Mouse (Mus musculus): ENCODE measurements around the gene Ndufa10. TPM values are rescaled to one million over a fixed set of nuclear protein-coding genes. Genes with fewer than 3 reads are reported as not detected.
"Not testable (repeated sequence)": the region's sequence is repeated elsewhere in the genome, so short reads cannot be mapped to it uniquely, and the experiment has no call there.

Gene Ndufa10
- 166 and 171 TPM in 2 replicates for polyA plus RNA-seq (2011; ENCODE audit: insufficient read length, low read depth, missing spikeins)

DNA sequence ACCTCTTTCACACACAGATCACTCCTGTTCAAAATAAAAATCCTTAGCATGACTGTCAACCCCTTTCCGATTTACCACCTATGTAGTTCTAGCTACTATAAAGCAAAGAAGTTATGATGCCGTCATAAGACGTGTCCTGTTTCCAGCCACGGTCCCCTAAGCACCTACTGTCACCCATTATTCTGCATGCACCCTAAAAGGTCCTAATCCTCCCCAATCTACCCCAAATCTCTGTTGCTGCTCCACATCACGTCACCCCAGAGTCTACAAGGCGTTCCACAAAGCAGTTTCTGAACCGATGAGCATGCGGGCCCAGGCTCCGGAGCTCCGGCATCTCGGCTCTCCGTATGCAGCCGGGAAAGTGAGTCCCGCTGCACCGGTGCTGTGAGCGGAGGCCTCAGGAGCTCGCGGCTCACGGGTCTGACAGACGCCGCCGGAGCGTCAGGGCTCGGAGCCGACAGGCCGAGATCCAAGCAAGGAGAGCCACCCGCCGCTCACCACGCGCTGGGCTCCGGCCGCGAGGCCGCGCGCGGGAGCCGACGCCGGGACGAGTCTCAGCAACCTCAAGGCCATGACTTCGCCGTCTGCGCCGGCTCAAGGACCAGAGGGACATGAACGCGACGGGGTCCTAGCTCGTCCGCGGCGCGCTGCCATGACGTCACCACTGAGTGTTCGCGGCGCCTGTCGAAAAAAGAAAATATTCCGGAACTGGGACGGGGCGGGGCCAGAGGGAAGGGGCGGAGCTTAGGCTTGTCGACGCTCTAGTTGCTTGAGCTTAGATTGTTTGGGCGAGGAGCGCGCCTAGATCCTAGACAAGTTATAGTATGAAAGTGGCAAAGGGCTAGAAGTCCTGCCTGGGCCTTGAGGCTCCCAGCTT, at the start of gene Ndufa10:
Ndufa10 (minus strand) TSS at position 696 of the 877 bp plus-strand sequence.
- Histone ChIP-seq H3K4me3 (ENCODE audit: insufficient read depth, low read length) (peak within 1 kb of the TSS; percentile 96), H3K27ac (ENCODE audit: insufficient read depth, low read length) (no peak within 1 kb of the TSS), H3K4me1 (ENCODE audit: control insufficient read depth, insufficient read depth, low read length) (no peaks in the 10 kb centered on the region)
- TF ChIP-seq POLR2A (IDR thresholded peaks at IDR 0.05; ENCODE audit: low read depth, low read length) (peak; percentile 91), CTCF (IDR thresholded peaks at IDR 0.05; ENCODE audit: borderline replicate concordance, insufficient read depth, low read length) (no peak)

DNA sequence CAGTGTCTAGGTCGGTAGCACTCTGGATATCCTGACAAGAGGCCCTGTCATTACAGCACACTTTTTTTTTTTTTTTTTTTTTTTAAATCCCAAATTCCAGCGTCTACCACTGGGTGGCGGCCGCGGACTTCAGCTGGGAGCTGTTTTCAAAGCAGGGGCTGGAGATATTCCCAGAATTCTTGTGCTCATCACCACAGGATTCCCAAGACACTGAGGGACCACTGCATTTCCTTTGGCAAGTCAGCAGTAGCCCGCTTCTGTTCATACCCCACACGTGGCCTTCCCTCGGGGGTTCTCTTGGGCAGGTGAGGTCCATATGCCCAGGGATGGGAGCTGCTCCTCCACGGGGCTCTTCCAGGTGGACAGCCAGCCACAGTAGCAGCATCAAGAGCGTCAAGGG, 47.7 kb upstream of the Ndufa10 start:
- Histone ChIP-seq H3K27ac (ENCODE audit: insufficient read depth, low read length) (no peak overlapping the region), H3K4me1 (ENCODE audit: control insufficient read depth, insufficient read depth, low read length) (no peaks in the 10 kb centered on the region), H3K4me3 (ENCODE audit: insufficient read depth, low read length) (no peak overlapping the region)
- TF ChIP-seq CTCF (IDR thresholded peaks at IDR 0.05; ENCODE audit: borderline replicate concordance, insufficient read depth, low read length): 0 out of 2 replicates have a peak, but pooled peaks have one; percentile 1
- TF ChIP-seq POLR2A (IDR thresholded peaks at IDR 0.05; ENCODE audit: low read depth, low read length): no peak

DNA sequence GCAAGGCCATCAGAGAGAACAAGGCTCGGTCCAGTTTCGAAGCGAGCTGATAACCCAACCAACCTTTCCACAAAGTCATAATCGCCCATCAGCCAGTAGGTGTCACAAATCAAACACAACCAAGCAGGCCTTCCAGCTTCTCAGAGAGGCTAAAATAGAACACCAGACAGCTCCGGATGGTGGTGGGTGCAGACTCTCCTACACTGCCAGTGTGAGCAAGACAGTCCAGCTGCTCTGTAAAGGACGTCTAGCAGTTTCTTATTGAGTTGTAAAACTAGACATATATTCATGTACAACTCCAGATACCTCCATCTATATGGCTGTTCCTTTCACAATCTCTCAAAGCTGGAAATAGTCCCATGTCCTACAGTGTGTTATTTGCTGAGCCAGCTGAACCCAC, 45.4 kb upstream of the Ndufa10 start:
- H3K27ac ChIP-seq (ENCODE audit: insufficient read depth, low read length): no peak overlapping the region
- H3K4me3 ChIP-seq (ENCODE audit: insufficient read depth, low read length): no peak overlapping the region
- no peak for TF ChIP-seq CTCF (IDR thresholded peaks at IDR 0.05; ENCODE audit: borderline replicate concordance, insufficient read depth, low read length)
- H3K4me1 ChIP-seq (ENCODE audit: control insufficient read depth, insufficient read depth, low read length): no peaks in the 10 kb centered on the region

DNA sequence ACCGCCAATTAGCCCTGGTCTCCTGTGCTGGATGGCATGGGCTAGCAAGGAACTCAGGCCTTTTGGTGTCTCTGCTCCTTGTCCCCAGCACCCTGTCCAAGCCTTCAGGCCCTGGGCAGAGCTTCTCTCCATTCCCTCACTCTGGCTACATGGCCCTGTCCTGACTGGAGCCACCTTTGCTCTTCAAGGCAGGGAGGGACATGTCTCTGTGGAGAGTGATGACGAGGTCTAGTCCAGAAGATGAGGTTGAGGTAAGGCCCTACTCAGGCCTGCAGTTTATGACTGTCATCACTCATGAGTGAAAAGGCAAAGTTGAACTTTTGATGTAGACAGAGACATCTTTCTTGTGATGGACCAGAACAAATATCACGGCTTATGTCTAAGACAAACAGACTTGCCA, 44.9 kb upstream of the Ndufa10 start, which contains the start of gene Olfr1414:
Olfr1414 (minus strand) TSS at position 101 of the 400 bp plus-strand sequence.
- no peak for TF ChIP-seq POLR2A (IDR thresholded peaks at IDR 0.05; ENCODE audit: low read depth, low read length)
- no peak for TF ChIP-seq CTCF (IDR thresholded peaks at IDR 0.05; ENCODE audit: borderline replicate concordance, insufficient read depth, low read length)
- no peak within 1 kb of the TSS for H3K27ac ChIP-seq (ENCODE audit: insufficient read depth, low read length)
- no peak within 1 kb of the TSS for H3K4me3 ChIP-seq (ENCODE audit: insufficient read depth, low read length)

DNA sequence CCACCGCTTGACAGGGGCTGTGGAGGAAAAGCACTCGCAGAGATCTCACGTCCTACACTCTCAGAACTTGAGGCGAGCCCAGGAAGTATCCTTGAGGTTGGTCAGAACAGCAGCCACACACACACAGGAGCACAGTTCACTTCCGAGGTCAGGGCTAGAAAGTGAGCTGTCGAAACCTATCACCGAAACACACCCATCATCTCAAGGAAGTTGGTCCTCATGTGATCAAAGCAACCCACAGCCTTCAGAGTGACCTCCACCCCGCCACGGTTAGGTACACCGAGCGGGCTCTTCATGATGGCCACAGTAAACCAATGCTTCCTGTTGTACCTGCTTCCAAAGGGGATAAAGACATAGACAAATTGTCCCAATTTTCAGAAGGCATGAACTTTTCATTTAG, 41.7 kb upstream of the Ndufa10 start:
- no peak overlapping the region for H3K27ac ChIP-seq (ENCODE audit: insufficient read depth, low read length)
- H3K4me3 ChIP-seq (ENCODE audit: insufficient read depth, low read length): no peak overlapping the region
- TF ChIP-seq POLR2A (IDR thresholded peaks at IDR 0.05; ENCODE audit: low read depth, low read length) (no peak), CTCF (IDR thresholded peaks at IDR 0.05; ENCODE audit: borderline replicate concordance, insufficient read depth, low read length) (no peak)

More for the DNA sequence above, 44.9 kb upstream of the Ndufa10 start, which contains the start of gene Olfr1414:
- H3K4me1 ChIP-seq (ENCODE audit: control insufficient read depth, insufficient read depth, low read length): no peaks in the 10 kb centered on the region

DNA sequence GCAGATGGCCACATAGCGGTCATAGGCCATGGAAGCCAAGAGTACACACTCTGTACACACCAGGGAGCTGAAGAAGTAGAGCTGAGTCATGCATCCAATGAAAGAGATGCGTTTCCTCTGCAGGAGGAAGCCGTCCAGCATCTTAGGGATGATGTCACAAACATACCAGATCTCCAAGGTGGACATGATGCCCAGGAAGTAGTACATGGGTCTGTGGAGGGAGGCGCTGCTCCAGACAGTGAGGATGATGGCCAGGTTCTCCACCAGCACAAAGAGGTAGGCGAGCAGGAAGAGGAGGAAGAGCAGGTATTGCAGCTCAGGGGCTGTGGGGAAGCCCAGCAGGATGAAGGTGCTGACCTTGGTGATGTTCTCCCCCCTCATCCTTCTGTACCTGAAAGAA, 38.0 kb upstream of the Ndufa10 start:
- not testable (repeated sequence) for H3K27ac ChIP-seq (ENCODE audit: insufficient read depth, low read length); H3K4me1 ChIP-seq (ENCODE audit: control insufficient read depth, insufficient read depth, low read length); H3K4me3 ChIP-seq (ENCODE audit: insufficient read depth, low read length)

More for the DNA sequence above, 41.7 kb upstream of the Ndufa10 start:
- H3K4me1 ChIP-seq (ENCODE audit: control insufficient read depth, insufficient read depth, low read length): no peaks in the 10 kb centered on the region

DNA sequence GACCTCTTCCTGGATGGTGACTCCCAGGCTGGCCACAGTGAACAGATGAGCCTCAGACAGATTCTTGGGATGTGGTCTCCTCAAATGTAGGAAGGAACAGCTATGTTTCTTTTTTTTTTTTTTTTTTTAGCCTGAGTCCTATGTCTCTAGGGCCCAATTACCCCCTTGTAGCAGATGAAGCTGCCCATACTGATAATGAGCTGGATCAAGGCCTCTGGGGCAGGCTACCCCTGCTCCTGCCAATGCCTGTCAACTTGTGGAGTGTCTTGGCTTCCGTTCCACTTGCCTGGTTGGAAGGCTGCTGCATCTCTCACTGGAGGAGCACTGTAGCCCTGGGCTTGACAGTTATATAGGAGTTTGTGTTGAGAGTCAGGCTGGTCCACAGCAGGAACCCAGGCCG, 22.3 kb upstream of the Ndufa10 start, which contains the start of gene Olfr1415:
Olfr1415 (minus strand) TSS at position 101 of the 400 bp plus-strand sequence.
- no peak for TF ChIP-seq CTCF (IDR thresholded peaks at IDR 0.05; ENCODE audit: borderline replicate concordance, insufficient read depth, low read length)
- no peak for TF ChIP-seq POLR2A (IDR thresholded peaks at IDR 0.05; ENCODE audit: low read depth, low read length)
- no peak within 1 kb of the TSS for H3K4me3 ChIP-seq (ENCODE audit: insufficient read depth, low read length)
- no peak within 1 kb of the TSS for H3K27ac ChIP-seq (ENCODE audit: insufficient read depth, low read length)
- no peaks in the 10 kb centered on the region for H3K4me1 ChIP-seq (ENCODE audit: control insufficient read depth, insufficient read depth, low read length)

DNA sequence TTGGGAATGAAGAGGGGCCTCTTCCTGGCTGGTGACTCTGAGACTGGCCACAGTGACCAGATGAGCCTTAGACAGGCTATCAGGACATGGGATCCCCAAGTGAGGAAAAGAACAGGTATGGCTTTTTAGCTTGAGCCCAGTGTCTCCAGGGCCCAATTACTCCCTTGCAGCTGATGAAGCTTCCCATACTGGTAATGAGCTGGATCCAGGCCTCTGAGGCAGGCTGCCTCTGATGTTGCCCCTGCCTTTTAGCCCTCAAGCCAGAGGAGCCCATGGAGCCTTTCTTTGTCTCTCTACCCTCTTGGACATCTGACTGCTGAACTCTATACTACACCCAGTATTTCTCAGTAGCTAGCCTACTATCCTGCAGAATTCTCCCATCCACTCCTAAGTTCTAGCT, 11.4 kb upstream of the Ndufa10 start, which contains the start of gene Olfr1416:
Olfr1416 (minus strand) TSS at position 101 of the 400 bp plus-strand sequence.
- Histone ChIP-seq H3K4me1 (ENCODE audit: control insufficient read depth, insufficient read depth, low read length) (no peaks in the 10 kb centered on the region), H3K4me3 (ENCODE audit: insufficient read depth, low read length) (no peak within 1 kb of the TSS), H3K27ac (ENCODE audit: insufficient read depth, low read length) (no peak within 1 kb of the TSS)
- TF ChIP-seq CTCF (IDR thresholded peaks at IDR 0.05; ENCODE audit: borderline replicate concordance, insufficient read depth, low read length) (no peak), POLR2A (IDR thresholded peaks at IDR 0.05; ENCODE audit: low read depth, low read length) (no peak)

DNA sequence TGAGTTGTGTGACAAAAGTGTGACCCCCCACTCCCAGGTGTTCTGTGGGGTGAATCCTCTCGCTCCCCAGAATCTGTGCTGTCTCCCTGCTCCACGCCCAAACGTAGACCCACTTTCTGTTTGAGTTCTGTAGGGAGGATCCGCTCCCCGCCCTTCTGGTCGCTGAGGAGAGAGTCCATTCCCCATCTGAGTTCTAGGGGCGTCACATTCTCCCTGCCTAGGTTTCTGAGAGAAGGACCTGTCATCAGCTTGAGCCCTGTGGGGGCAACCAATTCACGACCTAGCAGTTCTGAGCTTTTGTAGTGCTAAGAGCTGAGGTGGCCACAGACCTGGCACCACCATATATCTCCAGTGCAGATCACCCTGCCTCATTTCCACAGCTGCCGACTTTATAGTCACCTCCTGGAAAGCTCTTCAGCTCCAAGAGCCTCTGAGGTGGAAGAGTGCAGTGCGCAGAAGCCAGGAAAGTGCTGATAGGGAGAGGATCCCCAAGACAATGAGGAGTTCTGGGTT, 462 bp upstream of the Ndufa10 start:
- H3K4me3 ChIP-seq (ENCODE audit: insufficient read depth, low read length): peak overlapping the region; percentile 61
- no peaks in the 10 kb centered on the region for H3K4me1 ChIP-seq (ENCODE audit: control insufficient read depth, insufficient read depth, low read length)
- TF ChIP-seq CTCF (IDR thresholded peaks at IDR 0.05; ENCODE audit: borderline replicate concordance, insufficient read depth, low read length) (no peak), POLR2A (IDR thresholded peaks at IDR 0.05; ENCODE audit: low read depth, low read length) (no peak)
- H3K27ac ChIP-seq (ENCODE audit: insufficient read depth, low read length): no peak overlapping the region

DNA sequence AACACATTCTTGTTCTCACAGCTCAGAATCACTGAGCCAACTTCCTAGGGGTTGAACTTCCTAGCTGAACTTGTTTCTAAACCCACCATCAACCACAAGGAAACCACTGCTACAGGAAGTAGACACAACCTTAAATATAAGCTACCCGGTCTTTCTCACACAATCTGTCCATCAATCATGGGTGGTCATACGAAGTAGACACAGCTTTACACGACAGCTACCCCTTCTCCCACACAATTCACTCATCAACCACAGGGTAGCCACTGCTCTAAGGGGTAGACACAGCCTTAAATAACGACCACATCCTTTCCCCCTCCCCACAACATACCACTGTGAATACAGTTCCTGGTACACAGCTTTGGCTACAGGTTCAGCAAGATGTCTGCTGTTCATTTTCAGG, 4.8 kb downstream of the Ndufa10 start:
- no peak overlapping the region for H3K4me3 ChIP-seq (ENCODE audit: insufficient read depth, low read length)
- H3K4me1 ChIP-seq (ENCODE audit: control insufficient read depth, insufficient read depth, low read length): no peaks in the 10 kb centered on the region
- H3K27ac ChIP-seq (ENCODE audit: insufficient read depth, low read length): no peak overlapping the region
- TF ChIP-seq CTCF (IDR thresholded peaks at IDR 0.05; ENCODE audit: borderline replicate concordance, insufficient read depth, low read length) (no peak), POLR2A (IDR thresholded peaks at IDR 0.05; ENCODE audit: low read depth, low read length) (no peak)

Measured in embryonic fibroblast, embryonic 13.5 days (primary cell).